Mouse (Mus musculus) granulocyte monocyte progenitor cell, adult 5-6 weeks (primary cell): ENCODE data around the gene Slu7. TPM values are rescaled to one million over a fixed set of nuclear protein-coding genes. Genes with fewer than 3 reads are reported as not detected.
A peak's percentile ranks its signal among the peaks of the same experiment; 100 is the strongest.

Source experiments
- ATAC-seq: replicated peaks from 2 replicates; pipeline ENCODE4 v1.8.0; 2016; ENCODE audit warnings: mild to moderate bottlenecking, moderate TSS enrichment, inconsistent platforms; ENCODE audit not compliant: poor library complexity, severe bottlenecking
- total RNA-seq, 2 experiments: library from RNA; stranded (forward) in 1 of 2; stranded (reverse) in 1 of 2; fragments of 200-712, 200-1000 nt in 1 of 2; fragments of >200 nt in 1 of 2; fragmentation: Nextera tagmentation in 1 of 2; gene quantifications; 2 replicates each; pipeline ENCODE4 v1.2.3; 2014 to 2017

The Slu7 gene
- total RNA-seq, 2 experiments from 2014 or later, result 26.3 to 112 TPM

GRCm38 (mm10) chr11:43417201-43417600 lies 16.3 kb upstream of the Slu7 start:
- no peak for ATAC-seq

DNA sequence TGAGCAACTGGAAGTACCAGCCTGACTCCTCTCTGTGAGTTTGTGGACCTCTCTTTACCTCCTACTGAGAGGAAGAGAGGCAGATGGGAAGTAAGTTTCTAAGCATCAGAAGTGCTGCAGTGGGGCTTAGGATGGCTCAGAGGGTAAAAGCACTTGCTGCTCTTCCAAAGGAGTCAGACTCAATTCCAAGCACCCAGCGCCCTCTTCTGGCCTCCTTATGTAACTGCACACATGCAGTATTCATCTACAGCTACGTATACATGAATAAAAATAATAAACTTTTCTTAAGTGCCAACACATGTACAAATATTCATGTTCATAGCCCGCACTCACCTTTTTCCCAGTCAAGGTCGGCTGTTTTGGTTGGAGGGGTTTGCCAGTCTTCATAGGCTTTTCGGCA lies 9.2 kb upstream of the Slu7 start:
- ATAC-seq, result 0 out of 2 replicates have a peak, but pooled peaks have one; percentile 22

- ATAC-seq, result no peak
Measured at GRCm38 (mm10) chr11:43425166-43425709, 8.3 kb upstream of the Slu7 start.

- ATAC-seq, result peak; percentile 100
Measured at GRCm38 (mm10) chr11:43425824-43426413, 7.6 kb upstream of the Slu7 start, which contains the start of gene Pttg1. Pttg1 (minus strand) TSS chr11:43426251.

DNA sequence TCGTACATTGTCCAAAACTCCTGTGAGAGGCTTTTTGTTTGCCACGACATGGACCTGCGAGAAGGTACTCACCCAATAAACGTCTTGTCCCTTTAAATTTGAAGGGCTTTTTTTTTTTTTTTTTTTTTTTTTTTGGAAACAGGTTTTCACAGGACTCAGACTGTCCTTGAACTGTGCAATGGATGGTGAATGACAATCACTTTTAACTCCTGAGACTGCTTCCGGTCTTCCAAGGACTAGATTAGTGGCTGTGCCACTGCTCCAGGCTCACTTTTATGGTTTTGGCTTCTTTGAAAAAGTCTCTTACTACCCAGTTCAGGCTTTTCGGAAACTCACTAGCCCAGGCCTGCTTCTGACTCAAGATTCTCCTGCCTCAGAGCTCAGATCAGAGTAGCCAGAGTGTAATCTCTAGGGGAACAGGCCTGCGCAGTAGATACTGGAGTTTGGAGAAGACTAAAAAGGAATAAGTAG lies 7.1 kb upstream of the Slu7 start:
- peak; percentile 21 for ATAC-seq

DNA sequence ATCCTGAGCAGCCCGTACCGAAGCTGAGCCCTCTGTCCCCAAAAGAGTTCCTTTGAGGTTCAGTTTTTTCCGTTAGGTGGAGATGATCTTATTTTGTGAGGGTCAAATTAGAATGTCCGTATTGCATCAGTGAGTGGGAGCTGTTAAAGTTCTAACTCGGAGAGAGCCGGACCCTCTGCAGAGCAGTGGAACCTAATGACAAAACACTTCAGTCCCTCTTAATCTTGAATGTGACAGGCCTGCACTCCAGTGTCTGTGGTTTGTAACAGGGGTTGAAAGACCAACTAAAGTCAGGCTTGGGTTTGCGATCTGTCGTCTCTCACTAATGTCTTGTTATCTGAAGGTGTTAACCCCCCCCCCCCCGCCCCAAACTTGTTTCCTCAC lies 472 bp downstream of the Slu7 start:
- peak; percentile 28 for ATAC-seq

- no peak for ATAC-seq
Measured at GRCm38 (mm10) chr11:43441121-43441520, 7.6 kb downstream of the Slu7 start.

DNA sequence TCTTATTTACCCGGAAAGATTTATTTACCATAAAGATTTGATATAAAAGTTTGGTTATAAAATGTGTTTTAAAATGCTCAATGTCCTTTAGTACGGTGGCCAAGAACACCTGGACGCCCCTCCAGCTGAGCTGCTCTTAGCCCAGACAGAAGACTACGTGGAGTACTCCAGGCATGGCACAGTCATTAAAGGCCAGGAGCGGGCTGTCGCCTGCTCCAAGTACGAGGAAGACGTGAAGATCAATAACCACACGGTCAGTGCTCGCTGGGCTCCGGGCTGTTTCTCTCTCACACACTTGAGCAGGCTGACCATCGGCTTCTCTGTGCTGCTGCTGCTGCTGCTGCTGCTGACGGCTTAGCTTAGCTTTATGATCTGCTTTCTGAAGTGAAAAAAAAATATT lies 9.6 kb downstream of the Slu7 start:
- no peak for ATAC-seq

DNA sequence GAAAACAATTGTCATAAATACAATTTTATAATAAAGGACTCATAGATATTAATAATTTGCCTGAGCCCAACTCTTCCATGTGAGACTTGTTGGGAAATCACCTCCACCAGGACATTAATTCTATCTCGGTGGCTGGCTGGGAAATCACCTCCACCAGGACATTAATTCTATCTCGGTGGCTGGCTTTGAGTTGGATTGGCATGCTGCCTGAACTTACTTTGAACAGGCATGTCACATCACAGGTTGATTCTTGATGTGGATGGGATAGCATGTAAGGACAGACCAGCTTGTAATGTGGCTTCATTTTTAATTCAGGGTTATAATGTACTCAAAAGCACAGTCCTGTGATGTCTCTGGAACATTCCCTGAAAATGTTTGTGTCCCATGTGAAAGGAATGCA lies 16.4 kb downstream of the Slu7 start:
- no peak for ATAC-seq

DNA sequence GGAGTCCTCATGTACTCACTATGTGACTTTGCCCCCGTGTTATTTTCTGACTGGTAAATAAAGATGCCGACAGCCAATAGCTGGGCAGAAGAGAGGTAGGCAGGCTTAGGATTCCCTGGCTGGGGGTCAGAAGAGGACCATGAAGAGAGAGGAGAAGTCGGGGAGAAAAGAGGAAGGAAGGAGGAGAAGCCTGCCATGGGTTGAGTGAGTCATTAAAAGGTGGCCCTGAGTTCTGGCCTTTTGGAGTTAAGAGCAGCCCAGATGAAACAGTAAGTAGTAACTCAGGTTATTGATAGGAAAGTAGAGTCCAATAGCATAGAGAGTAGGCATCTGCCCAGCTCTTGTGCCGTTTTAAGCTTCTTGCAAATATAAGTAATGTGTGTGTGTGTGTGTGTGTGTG lies 17.8 kb downstream of the Slu7 start:
- peak; percentile 95 for ATAC-seq

- no peak for ATAC-seq
Measured at GRCm38 (mm10) chr11:43452266-43452665, 18.7 kb downstream of the Slu7 start.

GRCm38 (mm10) chr11:43463204-43463603 lies 29.7 kb downstream of the Slu7 start:
- 0 out of 2 replicates have a peak, but pooled peaks have one; percentile 44 for ATAC-seq

GRCm38 (mm10) chr11:43470118-43470517 lies 36.6 kb downstream of the Slu7 start:
- ATAC-seq, result no peak

GRCm38 (mm10) chr11:43470881-43471820 lies 37.6 kb downstream of the Slu7 start:
- ATAC-seq, result no peak

DNA sequence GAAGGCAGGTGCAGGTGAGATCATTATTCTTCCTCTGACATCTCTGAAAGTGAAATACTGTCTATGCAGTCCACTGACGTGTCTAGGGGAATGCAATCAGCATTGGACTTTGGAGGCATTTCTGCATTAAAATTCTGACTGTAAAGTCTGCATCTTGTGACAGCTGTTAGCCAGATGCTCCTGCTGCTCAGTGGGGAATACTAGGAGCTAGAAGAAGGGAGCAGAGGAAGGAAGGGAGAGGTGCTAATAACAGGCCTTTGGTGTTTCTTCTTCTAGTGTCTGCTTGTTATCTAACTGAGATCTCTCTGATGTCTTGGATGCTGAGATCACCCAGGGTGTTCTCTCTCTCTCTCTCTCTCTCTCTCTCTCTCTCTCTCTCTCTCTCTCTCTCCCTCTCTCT lies 39.6 kb downstream of the Slu7 start:
- no peak for ATAC-seq

GRCm38 (mm10) chr11:43473635-43474224 lies 40.2 kb downstream of the Slu7 start:
- ATAC-seq, result no peak

- ATAC-seq, result peak; percentile 86
Measured at GRCm38 (mm10) chr11:43474225-43474774, 40.8 kb downstream of the Slu7 start, which contains the start of gene C1qtnf2. C1qtnf2 (plus strand) TSS chr11:43474276.

DNA sequence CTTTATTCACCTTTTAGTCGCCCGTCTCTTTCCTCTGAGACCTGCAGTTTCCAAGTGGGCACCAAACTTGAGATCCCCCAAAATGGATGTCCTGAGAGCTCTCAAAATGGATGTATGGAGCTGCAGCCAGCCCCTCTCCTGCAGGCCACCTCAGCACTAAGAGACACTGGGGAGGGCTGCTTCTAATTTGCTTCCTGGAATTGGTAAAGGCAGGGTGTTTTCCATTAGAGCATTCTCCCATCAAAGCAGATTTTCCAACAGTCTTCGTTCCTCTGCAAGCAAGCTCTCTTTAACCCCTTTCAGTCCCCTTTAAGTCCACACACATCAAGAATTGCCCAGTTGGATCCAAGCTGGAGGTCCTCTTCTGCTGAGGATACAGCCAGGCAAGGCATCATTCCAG lies 45.8 kb downstream of the Slu7 start:
- ATAC-seq, result no peak

DNA sequence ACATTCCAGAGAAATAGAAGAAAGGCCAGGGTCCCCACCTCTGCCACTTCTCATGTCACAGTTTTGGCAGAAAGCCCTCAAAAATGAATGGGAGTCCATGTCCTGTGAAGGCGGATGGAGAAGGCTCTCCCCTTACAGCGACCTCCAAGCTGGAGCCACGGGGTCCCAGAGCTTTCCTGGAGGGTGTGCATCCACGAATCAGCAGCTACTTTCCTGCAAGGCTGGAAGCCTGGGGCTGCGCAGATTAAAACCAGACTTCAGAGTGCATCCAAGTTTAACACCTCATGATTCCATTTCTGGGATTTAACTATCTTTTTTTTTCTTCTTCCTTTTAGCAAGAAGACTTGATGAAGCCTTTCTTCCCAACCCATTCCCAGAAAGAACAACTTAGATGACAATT lies 47.0 kb downstream of the Slu7 start:
- no peak for ATAC-seq
